Mouse (Mus musculus) thymus, postnatal 10 days (tissue): ENCODE measurements around the gene Luzp2.
"Not testable (repeated sequence)": the region's sequence is repeated elsewhere in the genome, so short reads cannot be mapped to it uniquely, and the experiment has no call there.

Experiments
- DNase-seq, 2 experiments: peaks; one replicate each; pipeline ENCODE4 v3.0.0; 2021; ENCODE audit warnings: low spot score in 2 of 2

The Luzp2 gene

DNA sequence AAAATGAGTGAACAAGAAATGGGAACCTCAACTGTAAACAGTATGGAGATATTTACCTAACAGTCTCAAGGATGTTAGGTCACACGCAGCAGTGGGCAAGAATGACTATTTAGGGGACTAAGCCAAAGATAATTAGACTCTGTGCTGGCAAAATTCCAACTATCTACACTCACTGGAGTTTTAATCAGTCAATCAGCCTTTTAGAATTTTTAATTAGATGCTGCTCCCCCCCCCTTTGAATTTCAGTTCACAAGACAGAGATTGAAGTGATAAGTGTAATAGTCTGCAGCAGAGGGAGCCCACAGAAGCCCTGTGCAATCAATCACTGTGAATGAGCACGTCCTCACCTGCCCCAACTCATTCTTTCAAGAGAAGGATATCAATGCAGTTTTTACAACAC, 165.1 kb downstream of the Luzp2 start:
- no peak for DNase-seq

DNA sequence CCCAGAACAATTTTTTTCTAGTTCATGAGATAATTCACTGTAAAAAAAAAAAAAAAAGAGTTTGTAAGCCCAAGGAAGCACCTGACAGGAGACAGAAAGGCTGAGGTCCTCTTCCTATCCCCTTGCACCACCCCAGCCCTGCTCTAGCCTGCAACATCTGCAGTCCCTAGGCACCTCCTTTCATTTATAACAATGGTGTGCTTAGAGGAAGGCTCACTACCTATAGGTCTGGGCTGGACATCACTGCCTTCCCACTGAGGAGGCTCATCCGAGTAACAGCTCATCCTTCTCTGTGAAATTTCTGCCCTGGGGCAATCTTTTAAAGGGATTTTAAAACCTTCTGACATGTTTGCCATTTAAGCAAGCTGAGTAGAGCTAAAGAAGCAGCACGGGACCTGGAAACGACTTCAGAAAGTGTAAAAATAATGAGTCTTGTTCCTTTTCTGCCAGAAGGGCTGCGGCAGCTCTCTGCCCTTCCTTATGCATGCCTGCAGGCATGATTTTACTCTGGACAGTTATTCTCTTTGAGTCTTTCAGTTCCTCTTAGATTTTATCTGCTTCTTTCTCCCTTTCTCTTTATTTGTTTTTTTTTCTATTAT, 174.0 kb downstream of the Luzp2 start:
- DNase-seq = no peak

DNA sequence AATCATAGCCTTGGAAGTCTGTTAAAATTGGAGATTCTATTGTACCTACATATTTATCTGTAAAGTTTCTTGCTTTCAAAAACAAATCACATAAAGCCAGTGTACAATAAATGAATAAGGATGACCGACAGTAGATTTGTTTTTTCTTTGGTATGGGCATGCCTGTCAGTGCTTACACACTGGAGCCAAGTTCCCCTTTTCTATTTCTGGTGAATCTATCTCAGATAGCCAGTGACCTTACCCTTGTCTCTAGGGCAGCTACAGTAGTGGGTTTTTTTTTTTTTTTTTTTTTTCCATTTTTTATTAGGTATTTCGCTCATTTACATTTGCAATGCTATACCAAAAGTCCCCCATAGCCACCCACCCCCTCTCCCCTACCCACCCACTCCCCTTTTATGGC, 298.6 kb downstream of the Luzp2 start:
- not testable (repeated sequence) for DNase-seq

DNA sequence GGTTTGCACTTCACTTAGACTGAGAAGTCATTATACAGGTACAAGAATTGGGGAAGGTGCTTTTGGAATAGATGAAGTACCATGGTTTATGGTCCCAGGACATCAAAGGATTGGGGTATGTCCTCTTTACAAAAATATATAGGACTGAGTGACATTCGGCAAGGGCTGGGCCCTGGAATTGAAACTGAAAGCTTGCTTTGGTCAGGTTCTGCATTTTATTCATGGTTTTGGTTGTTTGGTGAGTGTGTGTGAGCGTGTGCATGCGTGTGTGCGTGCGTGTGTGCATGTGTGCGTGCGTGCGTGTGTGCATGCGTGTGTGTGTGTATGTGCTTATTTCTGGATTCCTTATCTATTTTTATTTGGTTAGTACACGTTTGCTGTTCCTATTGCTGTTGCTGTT, 353.6 kb downstream of the Luzp2 start:
- DNase-seq = no peak

DNA sequence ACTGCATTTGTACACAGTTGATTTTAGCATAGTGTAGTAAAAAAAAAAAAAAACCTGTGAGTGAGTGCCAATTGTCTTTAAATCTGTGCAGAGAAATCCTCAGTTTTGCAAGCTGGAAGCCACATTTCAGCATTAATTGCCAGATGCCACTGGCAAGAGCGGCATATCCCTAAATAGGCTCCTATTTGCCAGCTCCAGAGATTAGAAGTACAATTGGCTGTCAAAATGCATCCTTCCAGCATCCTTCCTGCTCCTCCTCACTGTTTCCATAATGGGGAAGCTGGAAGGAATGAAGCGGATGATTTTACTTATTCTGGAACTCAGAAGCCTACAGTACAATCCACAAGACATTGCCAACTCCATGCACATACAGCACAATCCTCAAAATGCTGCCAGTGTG, 354.2 kb downstream of the Luzp2 start:
- no peak for DNase-seq

DNA sequence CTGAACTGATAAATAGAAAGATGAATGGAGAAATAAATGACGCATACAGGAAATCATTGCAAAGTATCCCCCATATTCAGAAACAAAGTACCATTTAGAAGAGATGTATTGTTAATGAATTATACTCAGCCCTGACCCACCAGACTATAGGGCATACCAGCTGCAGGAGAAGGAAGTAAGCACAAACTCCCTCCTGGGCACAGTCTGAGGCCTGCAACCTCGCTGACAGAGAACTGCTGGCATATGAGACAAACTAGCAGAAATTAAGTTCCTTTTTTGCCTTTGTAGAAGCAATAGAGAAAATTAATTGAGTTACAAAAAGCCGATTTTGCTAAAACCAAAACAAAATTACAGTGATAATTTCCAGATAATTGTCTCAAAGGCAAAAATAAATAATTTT, 355.4 kb downstream of the Luzp2 start:
- DNase-seq = no peak

DNA sequence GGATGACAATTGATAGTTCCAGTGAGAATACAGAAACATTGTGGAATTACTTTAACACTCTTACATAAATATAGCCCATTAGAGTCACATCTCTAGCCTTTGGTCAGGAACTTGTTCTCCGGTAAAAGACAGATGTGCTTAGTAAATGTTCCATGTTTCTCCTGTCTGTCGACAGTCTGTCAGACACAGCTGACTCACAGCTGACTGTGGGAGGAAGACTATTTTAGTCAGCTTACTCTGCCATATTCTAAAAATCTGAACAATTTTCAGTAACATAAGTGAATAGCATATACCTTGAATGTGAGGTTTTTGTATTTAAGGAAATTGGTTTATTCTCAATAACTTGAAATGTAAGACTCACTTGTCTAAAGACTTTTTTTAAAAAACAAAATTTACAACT, 363.5 kb downstream of the Luzp2 start:
- no peak for DNase-seq

DNA sequence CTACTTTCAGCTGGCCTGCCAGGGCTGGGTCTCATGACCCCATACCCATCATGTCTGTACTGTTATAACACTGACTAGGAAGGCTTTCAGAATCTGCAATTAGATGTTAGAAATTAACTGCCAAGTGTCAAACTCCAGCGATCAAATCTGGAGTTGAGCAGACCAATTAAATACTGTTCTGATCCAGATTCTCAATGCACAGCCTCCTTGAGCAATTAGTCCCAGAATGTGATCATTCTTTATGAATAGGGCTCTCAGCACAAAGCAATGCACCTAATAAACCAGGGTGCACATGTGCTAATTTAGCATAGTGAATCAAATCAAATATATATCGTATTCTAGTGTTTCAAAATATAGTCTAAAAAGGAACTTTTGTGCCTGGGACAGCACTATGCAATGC, 387.7 kb downstream of the Luzp2 start:
- no peak for DNase-seq

DNA sequence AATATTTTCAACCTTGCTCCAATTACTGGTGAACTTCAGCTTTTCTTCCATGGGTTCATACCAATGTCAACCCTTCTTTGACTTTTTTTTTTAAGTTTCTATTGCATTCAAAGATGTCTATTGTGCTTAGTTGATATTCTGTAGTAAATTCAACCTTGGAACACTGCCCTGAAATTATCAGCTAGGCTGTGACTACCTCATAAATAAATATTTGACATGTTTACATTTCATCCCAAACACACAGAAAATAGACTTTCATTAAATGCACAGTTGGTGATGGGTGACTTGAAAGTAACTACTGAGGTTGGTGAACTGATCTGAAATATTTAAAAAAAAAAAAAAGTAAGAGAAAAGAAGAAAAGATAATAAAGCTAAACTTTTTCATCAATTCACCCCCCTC, 394.1 kb downstream of the Luzp2 start:
- DNase-seq = no peak
